Mouse (Mus musculus) kidney, adult 18-20 months (tissue): ENCODE measurements around the gene Srek1ip1.
A peak's percentile ranks its signal among the peaks of the same experiment; 100 is the strongest.

Experiments used
- DNase-seq: peaks from one replicate; pipeline ENCODE4 v3.0.0; 2021

The Srek1ip1 gene

GRCm38 (mm10) chr13:104792184-104792583, at the start of gene Srek1ip1:
TSS of gene Srek1ip1 (plus strand) at chr13:104792484.
- no peak for DNase-seq

GRCm38 (mm10) chr13:104742866-104743265, 49.4 kb upstream of the Srek1ip1 start:
- DNase-seq, result no peak

GRCm38 (mm10) chr13:104747032-104747431, 45.3 kb upstream of the Srek1ip1 start:
- no peak for DNase-seq

GRCm38 (mm10) chr13:104759381-104759780, 32.9 kb upstream of the Srek1ip1 start:
- no peak for DNase-seq

GRCm38 (mm10) chr13:104762401-104762800, 29.9 kb upstream of the Srek1ip1 start:
- DNase-seq, result no peak

GRCm38 (mm10) chr13:104763193-104763592, 29.1 kb upstream of the Srek1ip1 start:
- no peak for DNase-seq

GRCm38 (mm10) chr13:104779104-104779670, 13.1 kb upstream of the Srek1ip1 start:
- DNase-seq, result no peak

- no peak for DNase-seq
Observed at GRCm38 (mm10) chr13:104787260-104787659, 5.0 kb upstream of the Srek1ip1 start.

- DNase-seq, result no peak
Observed at GRCm38 (mm10) chr13:104789663-104790062, 2.6 kb upstream of the Srek1ip1 start.

- DNase-seq, result no peak
Observed at GRCm38 (mm10) chr13:104794421-104794820, 2.1 kb downstream of the Srek1ip1 start.

- DNase-seq, result no peak
Observed at GRCm38 (mm10) chr13:104799067-104799466, 6.8 kb downstream of the Srek1ip1 start.

- no peak for DNase-seq
Observed at GRCm38 (mm10) chr13:104799566-104800182, 7.4 kb downstream of the Srek1ip1 start.

GRCm38 (mm10) chr13:104805681-104806080, 13.4 kb downstream of the Srek1ip1 start:
- DNase-seq, result no peak

GRCm38 (mm10) chr13:104816270-104816634, 24.0 kb downstream of the Srek1ip1 start:
- no peak for DNase-seq

GRCm38 (mm10) chr13:104816635-104817571, 24.6 kb downstream of the Srek1ip1 start, which contains the start of gene Cwc27:
TSS of gene Cwc27 (minus strand) at chr13:104817142.
- peak; percentile 90 for DNase-seq

- peak; percentile 10 for DNase-seq
Observed at GRCm38 (mm10) chr13:104817696-104818095, 25.4 kb downstream of the Srek1ip1 start.

GRCm38 (mm10) chr13:104821192-104821591, 28.9 kb downstream of the Srek1ip1 start:
- DNase-seq, result no peak

- no peak for DNase-seq
Observed at GRCm38 (mm10) chr13:104821908-104822307, 29.6 kb downstream of the Srek1ip1 start.

- no peak for DNase-seq
Observed at GRCm38 (mm10) chr13:104822411-104822838, 30.1 kb downstream of the Srek1ip1 start.

- no peak for DNase-seq
Observed at GRCm38 (mm10) chr13:104825470-104825869, 33.2 kb downstream of the Srek1ip1 start.

GRCm38 (mm10) chr13:104832811-104833210, 40.5 kb downstream of the Srek1ip1 start:
- no peak for DNase-seq

GRCm38 (mm10) chr13:104837628-104838027, 45.3 kb downstream of the Srek1ip1 start:
- no peak for DNase-seq

- no peak for DNase-seq
Observed at GRCm38 (mm10) chr13:104841937-104842336, 49.7 kb downstream of the Srek1ip1 start.
